Mouse (Mus musculus): Measurements from ENCODE around the gene Nipal3. TPM values are rescaled to one million over a fixed set of nuclear protein-coding genes. Genes with fewer than 3 reads are reported as not detected.

The Nipal3 gene
- polyA plus RNA-seq, 1 experiment from 2014 or later = 3.1 TPM

DNA sequence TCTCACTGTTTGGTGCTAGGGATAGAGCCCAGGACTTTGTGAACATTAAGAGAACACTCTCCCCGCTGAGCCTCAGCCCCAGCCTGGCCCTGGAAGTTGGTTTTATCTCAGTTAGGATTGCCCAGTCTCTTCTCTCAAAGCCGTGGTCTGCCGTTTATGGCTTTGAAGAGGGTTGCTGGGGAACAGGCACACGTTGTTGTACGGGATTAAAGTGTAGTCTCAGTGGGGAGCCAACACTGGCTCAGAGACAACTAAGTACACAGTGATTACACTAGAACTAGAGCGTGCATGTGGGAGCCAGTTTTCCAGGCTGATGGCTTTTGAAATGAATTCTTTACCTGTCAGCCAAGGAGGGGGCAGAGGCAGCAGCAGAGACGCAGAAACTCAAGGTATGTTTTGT lies 93.0 kb downstream of the Nipal3 start:
- Histone ChIP-seq H3K4me1 (peaks cover 13% of the 10 kb centered on the region), H3K4me3 (no peak overlapping the region), H3K27ac (no peak overlapping the region), H3K36me3 (no peaks in the 10 kb centered on the region), H3K27me3 (peaks cover 33% of the 10 kb centered on the region), H3K9me3 (no peaks in the 10 kb centered on the region), H3K9ac (no peak overlapping the region), H3K4me2 (replicated peaks) (no peak overlapping the region)
- no peak for ATAC-seq (ENCODE audit: low FRiP score, low read depth)
- 17% methylated on average over 7 of the region's 7 CpGs for WGBS

DNA sequence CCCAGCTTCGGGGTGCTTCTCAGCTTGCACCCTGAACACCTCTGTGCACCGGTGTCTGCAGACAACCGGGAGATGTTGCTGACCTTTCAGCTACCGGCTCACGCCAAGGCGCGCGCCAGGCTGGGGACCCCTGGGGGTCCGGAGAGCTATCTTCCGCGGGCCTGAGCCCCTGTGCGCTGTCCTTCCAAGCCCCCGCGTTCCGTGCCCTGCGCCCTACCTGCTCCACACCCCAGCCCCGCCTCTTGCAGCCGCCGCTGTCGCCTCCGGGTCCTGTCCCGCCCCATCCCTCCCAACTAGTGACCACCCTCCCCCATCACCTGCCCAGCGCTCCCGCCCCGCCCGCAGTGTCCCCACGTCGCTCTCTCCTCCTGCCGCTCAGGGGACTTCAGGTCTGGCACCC lies 96.8 kb downstream of the Nipal3 start, which contains the start of gene Ncmap:
Ncmap (minus strand) TSS at position 237 of the 400 bp plus-strand sequence.
- Histone ChIP-seq H3K27ac (no peak within 1 kb of the TSS), H3K4me2 (replicated peaks) (peak within 1 kb of the TSS; percentile 89), H3K4me1 (peaks cover 13% of the 10 kb centered on the region), H3K4me3 (peak within 1 kb of the TSS; percentile 50), H3K36me3 (no peaks in the 10 kb centered on the region), H3K9ac (peak within 1 kb of the TSS; percentile 56; the same call in 1 of the 2 replicates), H3K27me3 (peaks cover 44% of the 10 kb centered on the region), H3K9me3 (0 out of 2 replicates have a peak, but pooled peaks cover under 1% of the 10 kb centered on the region)
- ATAC-seq (ENCODE audit: low FRiP score, low read depth) = no peak
- WGBS = 1% methylated on average over 29 of the region's 29 CpGs

DNA sequence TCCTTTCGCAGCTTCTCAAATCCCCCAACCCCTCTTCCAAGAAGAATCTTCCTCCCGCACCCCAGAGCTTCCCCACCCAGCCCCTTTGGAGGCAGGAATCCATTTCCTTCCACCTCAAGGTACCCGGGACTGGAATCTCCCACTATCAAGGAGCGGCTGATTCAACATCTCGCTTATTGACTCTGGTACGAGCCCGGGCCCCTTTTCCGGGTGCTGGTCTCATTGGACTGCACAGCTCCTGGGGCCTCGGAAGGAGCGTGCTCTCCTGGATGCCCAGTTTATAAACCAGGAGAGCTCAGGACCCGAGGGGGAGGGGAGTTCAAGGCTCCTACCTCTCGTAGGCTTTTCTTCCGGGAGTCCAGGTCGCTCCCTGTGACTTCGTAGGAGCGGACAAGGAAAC lies 97.3 kb downstream of the Nipal3 start:
- H3K9me3 ChIP-seq = 0 out of 2 replicates have a peak, but pooled peaks cover 4% of the 10 kb centered on the region
- peak overlapping the region; percentile 56; the same call in 1 of the 2 replicates for H3K9ac ChIP-seq
- H3K4me2 ChIP-seq (replicated peaks) = peak overlapping the region; percentile 89
- H3K4me1 ChIP-seq = peaks cover 13% of the 10 kb centered on the region
- no peak overlapping the region for H3K27ac ChIP-seq
- WGBS = 2% methylated on average over 16 of the region's 16 CpGs
- no peaks in the 10 kb centered on the region for H3K36me3 ChIP-seq
- 0 out of 2 replicates have a peak, but pooled peaks have one; percentile 11 for ATAC-seq (ENCODE audit: low FRiP score, low read depth)
- H3K4me3 ChIP-seq = peak overlapping the region; percentile 50
- peaks cover 44% of the 10 kb centered on the region for H3K27me3 ChIP-seq

DNA sequence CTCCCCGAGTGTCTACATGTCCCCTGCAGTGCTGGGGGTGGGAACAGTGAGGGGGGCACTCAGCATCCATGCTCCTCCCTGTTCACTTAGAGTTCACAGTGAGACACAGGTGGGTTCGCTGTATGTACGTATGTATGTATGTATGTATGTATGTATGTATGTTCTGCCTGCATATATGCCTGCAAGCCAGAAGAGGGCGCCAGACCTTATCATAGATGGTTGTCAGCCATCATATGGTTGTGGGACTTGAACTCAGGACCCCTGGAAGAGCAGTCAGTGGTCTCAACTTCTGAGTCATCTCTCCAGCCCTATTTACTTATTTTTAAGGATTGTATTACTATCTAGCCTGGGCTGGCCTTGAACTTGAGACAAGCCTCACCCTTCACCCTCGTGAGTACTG lies 98.5 kb downstream of the Nipal3 start:
- Histone ChIP-seq H3K36me3 (no peaks in the 10 kb centered on the region), H3K4me1 (peaks cover 13% of the 10 kb centered on the region), H3K27me3 (peaks cover 44% of the 10 kb centered on the region), H3K9me3 (0 out of 2 replicates have a peak, but pooled peaks cover 5% of the 10 kb centered on the region), H3K4me2 (replicated peaks) (no peak overlapping the region), H3K27ac (no peak overlapping the region), H3K9ac (no peak overlapping the region), H3K4me3 (no peak overlapping the region)
- WGBS = 84% methylated on average over 5 of the region's 5 CpGs
- no peak for ATAC-seq (ENCODE audit: low FRiP score, low read depth)

MicroRNAs encoded within 50 kb of the gene (microRNA counts, 519-probe panel; counts per million panel counts)
- microRNA mmu-miR-700 = not detected

Small RNAs within 50 kb of the gene (microRNA-seq; reads per million reads assigned to microRNA genes)
- gene Gm25317 (not detected), gene Mir700 (174 reads per million, percentile 60 among the genes with 10 or more reads in this experiment)

Other genes starting within 250 kb of the Nipal3 start
- 137 and 146 TPM in 2 replicates for gene Clic4, start 222.2 kb downstream of the Nipal3 start, polyA plus RNA-seq (2015; fragmentation: Nextera tagmentation; extraction: Ambion mirVana)
- 295 and 303 TPM in 2 replicates for gene Srrm1, start 141.7 kb downstream of the Nipal3 start, polyA plus RNA-seq (2015; fragmentation: Nextera tagmentation; extraction: Ambion mirVana)
- 12.0 and 12.2 TPM in 2 replicates for gene Ncmap, start 96.8 kb downstream of the Nipal3 start, polyA plus RNA-seq (2015; fragmentation: Nextera tagmentation; extraction: Ambion mirVana)
- 13.5 and 15.6 TPM in 2 replicates for gene Rcan3, start 61.2 kb downstream of the Nipal3 start, polyA plus RNA-seq (2015; fragmentation: Nextera tagmentation; extraction: Ambion mirVana)
- gene Stpg1, start 248 bp downstream of the Nipal3 start, polyA plus RNA-seq (2015; fragmentation: Nextera tagmentation; extraction: Ambion mirVana) = not detected in 2 replicates
- 19.7 and 21.1 TPM in 2 replicates for gene Grhl3, start 78.6 kb upstream of the Nipal3 start, polyA plus RNA-seq (2015; fragmentation: Nextera tagmentation; extraction: Ambion mirVana)
- 1.1 and 1.2 TPM in 2 replicates for gene Ifnlr1, start 191.2 kb upstream of the Nipal3 start, polyA plus RNA-seq (2015; fragmentation: Nextera tagmentation; extraction: Ambion mirVana)
- 0.08 TPM in 1 of 2 replicates, not detected in the other for gene Il22ra1, start 233.1 kb upstream of the Nipal3 start, polyA plus RNA-seq (2015; fragmentation: Nextera tagmentation; extraction: Ambion mirVana)